Mouse (Mus musculus) embryonic stem cell, embryonic (primary cell): ENCODE results near the gene Trim8.

Source experiments
- CTCF ChIA-PET, 4 experiments: fragments of 300-600 bp in 2 of 4; fragments of 350-600 bp in 2 of 4; sonication (Branson Sonifier 250); formaldehyde crosslinking; loops; one replicate each; lab custom pipeline; 2022; ENCODE audit warnings: inconsistent platforms in 2 of 4; lab: Charles Lee
- POLR2A ChIA-PET, 4 experiments: fragments of 300-600 bp in 2 of 4; fragments of 350-600 bp in 2 of 4; sonication (Branson Sonifier 250); formaldehyde crosslinking; loops; one replicate each; lab custom pipeline; 2022; ENCODE audit warnings: antibody characterized with exemption in 4 of 4, inconsistent platforms in 1 of 4; lab: Charles Lee

Gene Trim8

GRCm38 (mm10) chr19:46531071-46532030 is 29.8 kb downstream of the Trim8 start:
- CTCF ChIA-PET = interaction anchor here in 3 of 4 experiments (0.8 to 2.1 kb wide), 7 partner anchors 20 to 173 kb away, joined by 3 to 7 read pairs (median 3); no protein-coding TSS in a partner anchor
- POLR2A ChIA-PET = interaction anchor here (0.7 to 20.7 kb wide), 16 partner anchors 8 to 210 kb away, joined by 3 to 534 read pairs (median 4); partner anchors contain the start of genes Arl3 (in 1 of the 4), Sfxn2 (in 1 of the 4) and Trim8 (in 1 of the 4)

GRCm38 (mm10) chr19:46532031-46532688 is 30.7 kb downstream of the Trim8 start:
- ChIA-PET CTCF (interaction anchor here (0.6 to 1.7 kb wide), 6 partner anchors 8 to 607 kb away, joined by 3 to 5 read pairs (median 4); no protein-coding TSS in a partner anchor), POLR2A (interaction anchor here in 3 of 4 experiments (0.6 to 20.7 kb wide), 19 partner anchors 8 to 217 kb away, joined by 3 to 534 read pairs (median 4); partner anchors contain the start of genes Arl3 (in 1 of the 3), Sfxn2 (in 1 of the 3) and Trim8 (in 1 of the 3))

DNA sequence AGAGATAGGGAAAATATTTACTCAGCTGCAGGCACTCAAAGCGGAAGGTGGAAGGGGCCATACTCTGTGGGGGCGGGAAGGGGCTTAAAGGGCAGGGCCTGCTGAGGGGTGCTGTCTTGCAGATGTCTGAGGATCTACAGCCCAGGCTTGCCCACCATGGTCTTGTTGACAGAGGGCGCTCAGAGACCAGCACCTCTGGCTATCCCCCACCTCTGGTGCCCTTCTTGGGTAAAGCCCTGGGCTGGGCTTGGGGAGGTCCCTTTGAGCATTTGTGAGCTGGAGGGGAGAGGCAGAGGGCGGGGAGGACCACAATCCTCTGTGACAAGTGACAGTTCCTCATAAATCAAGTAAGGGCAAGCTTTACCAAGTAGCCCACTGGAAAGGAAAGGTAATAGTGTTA is 31.6 kb downstream of the Trim8 start:
- CTCF ChIA-PET = interaction anchor here (0.5 to 1.1 kb wide), 9 partner anchors 9 to 606 kb away, joined by 3 to 6 read pairs (median 4); no protein-coding TSS in a partner anchor
- POLR2A ChIA-PET = interaction anchor here in 2 of 4 experiments (0.5 to 20.7 kb wide), 11 partner anchors 8 to 795 kb away, joined by 3 to 534 read pairs (median 6); partner anchors contain the start of genes Arl3 (in 1 of the 2), Sfxn2 (in 1 of the 2) and Trim8 (in 1 of the 2)

GRCm38 (mm10) chr19:46533525-46533924 is 32.0 kb downstream of the Trim8 start:
- ChIA-PET CTCF (interaction anchor here in 3 of 4 experiments (0.5 to 1.0 kb wide), 7 partner anchors 8 to 54 kb away, joined by 3 to 6 read pairs (median 3); no protein-coding TSS in a partner anchor), POLR2A (interaction anchor here in 3 of 4 experiments (0.5 to 20.7 kb wide), 15 partner anchors 9 to 796 kb away, joined by 3 to 534 read pairs (median 4); partner anchors contain the start of genes Arl3 (in 1 of the 3), Sfxn2 (in 1 of the 3) and Trim8 (in 1 of the 3))

GRCm38 (mm10) chr19:46534542-46535098 is 33.1 kb downstream of the Trim8 start:
- CTCF ChIA-PET = interaction anchor here in 2 of 4 experiments (0.6 to 1.3 kb wide), 4 partner anchors 10 to 916 kb away, joined by 3 to 5 read pairs (median 3); no protein-coding TSS in a partner anchor
- POLR2A ChIA-PET = interaction anchor here in 3 of 4 experiments (0.8 to 20.7 kb wide), 8 partner anchors 10 to 30 kb away, joined by 3 to 534 read pairs (median 5); partner anchors contain the start of gene Trim8 (in 1 of the 3)

- POLR2A ChIA-PET = interaction anchor here in 2 of 4 experiments (1.3 to 20.7 kb wide), 4 partner anchors 9 to 31 kb away, joined by 3 to 534 read pairs (median 6); partner anchors contain the start of gene Trim8 (in 1 of the 2)
- CTCF ChIA-PET = interaction anchor here in 2 of 4 experiments (1.1 to 3.0 kb wide), 8 partner anchors 8 to 141 kb away, joined by 3 to 28 read pairs (median 4); partner anchors contain the start of gene Sufu (in 1 of the 2)
Observed at GRCm38 (mm10) chr19:46537357-46537756, 35.9 kb downstream of the Trim8 start.

- ChIA-PET POLR2A (interaction anchor here in 3 of 4 experiments (0.7 to 20.7 kb wide), 9 partner anchors 10 to 234 kb away, joined by 3 to 534 read pairs (median 3); partner anchors contain the start of genes Nfkb2 (in 1 of the 3) and Trim8 (in 1 of the 3)), CTCF (interaction anchor here (0.6 to 3.0 kb wide), 33 partner anchors 9 to 628 kb away, joined by 3 to 28 read pairs (median 4); partner anchors contain the start of genes Arl3 (in 1 of the 4), Sfxn2 (in 1 of the 4) and Sufu (in 1 of the 4))
Observed at GRCm38 (mm10) chr19:46538213-46538612, 36.7 kb downstream of the Trim8 start.

- CTCF ChIA-PET = interaction anchor here in 1 of 4 experiments (0.6 to 0.9 kb wide), 3 partner anchors 12 to 66 kb away, joined by 3 to 5 read pairs (median 4); no protein-coding TSS in a partner anchor
- POLR2A ChIA-PET = interaction anchor here in 2 of 4 experiments (0.6 to 1.7 kb wide), 4 partner anchors 10 to 264 kb away, joined by 3 to 4 read pairs (median 4); no protein-coding TSS in a partner anchor
Observed at GRCm38 (mm10) chr19:46542750-46543149, 41.2 kb downstream of the Trim8 start.

DNA sequence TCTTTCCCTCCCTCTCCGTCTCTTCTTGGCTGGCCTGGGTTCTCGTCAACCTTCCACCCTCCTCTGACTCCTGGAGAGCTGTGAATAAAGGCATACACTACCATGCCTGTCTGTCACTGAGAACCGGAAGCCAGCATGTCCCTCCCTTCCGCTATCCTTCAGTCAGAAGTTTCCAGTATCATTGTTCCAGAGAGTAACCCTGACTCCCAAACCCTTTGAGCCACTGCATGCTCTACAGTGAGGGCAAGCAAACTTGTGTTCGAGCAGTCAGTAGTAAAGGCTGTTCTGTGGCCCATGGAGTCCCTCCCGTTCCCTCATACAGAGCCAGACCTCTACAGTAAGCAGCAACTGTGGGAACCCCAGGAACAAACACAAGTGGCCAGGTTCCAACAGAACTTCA is 46.1 kb downstream of the Trim8 start:
- ChIA-PET POLR2A (interaction anchor here in 3 of 4 experiments (0.6 to 3.4 kb wide), 22 partner anchors 8 to 326 kb away, joined by 3 to 23 read pairs (median 4); partner anchors contain the start of genes Arl3 (in 1 of the 3), Sfxn2 (in 1 of the 3) and Wbp1l (in 1 of the 3)), CTCF (interaction anchor here in 2 of 4 experiments (1.0 to 1.8 kb wide), 6 partner anchors 9 to 95 kb away, joined by 3 to 11 read pairs (median 3); no protein-coding TSS in a partner anchor)

GRCm38 (mm10) chr19:46548110-46548509 is 46.6 kb downstream of the Trim8 start:
- CTCF ChIA-PET = interaction anchor here in 3 of 4 experiments (1.0 to 1.8 kb wide), 8 partner anchors 9 to 96 kb away, joined by 3 to 11 read pairs (median 3); no protein-coding TSS in a partner anchor

DNA sequence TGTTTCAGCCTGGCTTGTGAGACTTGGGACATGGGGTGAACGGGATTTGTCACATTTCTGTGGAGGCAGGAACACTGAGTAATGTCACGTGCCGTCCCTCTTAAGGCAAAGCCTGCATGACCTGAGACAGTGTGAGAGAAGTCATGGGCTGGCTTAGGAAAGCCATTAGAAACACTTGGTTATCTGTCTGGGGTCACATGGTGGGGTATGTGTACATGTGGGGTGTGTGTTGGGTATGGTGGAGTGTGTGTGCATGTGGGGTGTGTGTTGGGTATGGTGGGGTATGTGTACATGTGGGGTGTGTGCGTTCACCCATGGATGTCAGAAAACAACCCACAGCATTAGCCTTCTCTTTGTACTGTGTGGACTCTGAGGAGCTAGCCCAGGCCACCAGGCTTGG is 48.9 kb downstream of the Trim8 start:
- POLR2A ChIA-PET = interaction anchor here in 2 of 4 experiments (0.9 to 1.9 kb wide), 4 partner anchors 9 to 31 kb away, joined by 3 to 6 read pairs (median 5); no protein-coding TSS in a partner anchor
- CTCF ChIA-PET = interaction anchor here in 2 of 4 experiments (0.6 to 1.0 kb wide), 3 partner anchors 40 to 77 kb away, joined by 3 read pairs; no protein-coding TSS in a partner anchor

More at GRCm38 (mm10) chr19:46548110-46548509, 46.6 kb downstream of the Trim8 start:
- POLR2A ChIA-PET = interaction anchor here in 3 of 4 experiments (0.6 to 3.4 kb wide), 21 partner anchors 8 to 326 kb away, joined by 3 to 23 read pairs (median 5); partner anchors contain the start of genes Arl3 (in 1 of the 3), Sfxn2 (in 1 of the 3) and Wbp1l (in 1 of the 3)

GRCm38 (mm10) chr19:46552496-46552895 is 51.0 kb downstream of the Trim8 start:
- POLR2A ChIA-PET = no interaction called here
- CTCF ChIA-PET = interaction anchor here in 1 of 4 experiments (0.7 kb wide), 1 partner anchor 46 kb away, joined by 3 read pairs; no protein-coding TSS in a partner anchor

GRCm38 (mm10) chr19:46553541-46553955 is 52.0 kb downstream of the Trim8 start:
- CTCF ChIA-PET = no interaction called here
- POLR2A ChIA-PET = interaction anchor here in 2 of 4 experiments (0.6 to 1.0 kb wide), 2 partner anchors 24 to 596 kb away, joined by 3 read pairs; no protein-coding TSS in a partner anchor

GRCm38 (mm10) chr19:46558009-46558408 is 56.5 kb downstream of the Trim8 start:
- ChIA-PET POLR2A (interaction anchor here in 2 of 4 experiments (0.6 to 2.9 kb wide), 13 partner anchors 10 to 1106 kb away, joined by 3 to 25 read pairs (median 5); partner anchors contain the start of genes Arl3 (in 1 of the 2), Sfxn2 (in 1 of the 2) and Sufu (in 1 of the 2)), CTCF (interaction anchor here in 3 of 4 experiments (0.6 to 3.1 kb wide), 12 partner anchors 10 to 49 kb away, joined by 3 to 12 read pairs (median 4); partner anchors contain the start of gene Sfxn2 (in 1 of the 3))

DNA sequence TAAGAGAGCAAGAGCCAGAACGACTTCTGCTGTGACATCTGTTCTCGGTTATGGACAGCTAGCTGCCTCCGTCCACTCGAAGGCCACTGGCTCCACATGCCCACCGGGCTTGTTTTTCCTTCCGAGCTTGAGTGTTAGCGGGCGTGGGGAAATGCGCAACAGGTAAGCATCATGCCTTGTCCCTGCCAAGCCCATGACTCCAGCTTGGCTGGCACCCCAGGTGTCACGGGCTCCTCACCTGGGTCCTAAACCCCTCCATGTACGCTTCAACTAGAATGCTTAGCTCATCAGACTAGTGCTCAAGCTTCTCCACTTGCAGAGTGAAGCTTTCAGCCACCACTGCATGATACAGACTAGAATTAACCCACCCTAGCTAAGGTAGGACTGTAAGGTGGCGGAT is 57.1 kb downstream of the Trim8 start:
- POLR2A ChIA-PET = interaction anchor here in 3 of 4 experiments (0.9 to 2.9 kb wide), 15 partner anchors 8 to 162 kb away, joined by 3 to 25 read pairs (median 6); partner anchors contain the start of genes Arl3 (in 1 of the 3), Sfxn2 (in 1 of the 3), Sufu (in 1 of the 3) and Wbp1l (in 1 of the 3)
- CTCF ChIA-PET = interaction anchor here in 3 of 4 experiments (0.6 to 3.1 kb wide), 11 partner anchors 12 to 123 kb away, joined by 3 to 12 read pairs (median 4); partner anchors contain the start of genes Arl3 (in 1 of the 3) and Sfxn2 (in 1 of the 3)
